Mouse (Mus musculus) C3H10T1/2 (cell line): ENCODE data around the gene Gm7168. TPM values are rescaled to one million over a fixed set of nuclear protein-coding genes. Genes with fewer than 3 reads are reported as not detected.

Experiments
- polyA plus RNA-seq, 2 experiments: library from polyadenylated mRNA; unstranded; fragments of >200 nt; fragmentation: generic; extraction: Trizol; gene quantifications; one replicate each; pipeline ENCODE4 v1.2.1; 2012; ENCODE audit warnings: missing spikeins in 2 of 2

Gm7168 gene
- polyA plus RNA-seq = not detected

GRCm38 (mm10) chr17:13948073-13948472, at the start of gene Gm7168:
Gene Gm7168 (plus strand): TSS chr17:13948373.

Other genes starting within 250 kb of the Gm7168 start
- gene Afdn, start 187.8 kb upstream of the Gm7168 start, polyA plus RNA-seq = 10 to 100 TPM; 13.3 to 21.0 TPM
- gene Tcte2, start 186.5 kb upstream of the Gm7168 start, polyA plus RNA-seq = 1 to 10 TPM in 1 of 2 experiments, under 1 TPM in 1; 0.92 to 2.7 TPM
- gene Gm7356, start 55.3 kb downstream of the Gm7168 start, polyA plus RNA-seq = not detected
- gene Gm7358, start 111.2 kb downstream of the Gm7168 start, polyA plus RNA-seq = not detected